Mouse (Mus musculus) lung, adult 2 months (tissue): ENCODE data around the gene Tbx20.

Experiments
- CTCF ChIP-seq: fragments of 200-500 bp; IDR thresholded peaks from 2 replicates; pipeline ENCODE4 v1.5.1; 2011; ENCODE audit warnings: mild to moderate bottlenecking, low read length, control low read depth; ENCODE audit not compliant: insufficient read depth
- POLR2A ChIP-seq: fragments of 200-500 bp; IDR thresholded peaks from 2 replicates; pipeline ENCODE4 v1.6.1; 2011; ENCODE audit warnings: low read depth, mild to moderate bottlenecking, control low read depth, low read length, borderline replicate concordance; ENCODE audit errors: extremely low read depth

DNA sequence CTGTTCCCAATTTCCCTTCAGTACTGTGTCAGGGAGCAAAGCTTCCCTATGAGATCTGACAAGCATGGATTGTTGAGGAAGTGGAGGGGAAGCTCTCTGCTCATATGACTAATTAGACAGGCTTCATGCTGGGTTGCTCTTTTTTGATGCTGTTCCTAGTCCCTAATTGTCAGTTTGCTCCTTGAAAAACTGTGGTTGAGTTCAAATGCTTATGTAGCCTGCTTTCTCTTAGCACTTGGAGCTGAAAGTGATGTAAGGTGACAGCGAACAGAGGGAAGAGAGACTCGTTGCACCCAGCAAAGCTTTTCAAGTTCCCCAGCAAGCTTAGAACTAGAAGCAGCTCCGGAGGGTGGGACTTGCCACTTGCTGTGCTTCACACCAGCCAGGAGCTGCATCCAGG, 15.3 kb upstream of the Tbx20 start:
- no peak for TF ChIP-seq CTCF
- TF ChIP-seq POLR2A: no peak
